Comparison of ENCODE assay signal across 20 mouse cellular contexts in genomic region chrX:76010631-76011030, GRCm38 (mm10).
DNase-seq lines count a peak whose midpoint lies in the region; ATAC-seq and TF ChIP-seq lines count a peak whose summit lies in the region.
"Had no signal": no experiment of that assay in that cellular context is flagged by ENCODE, and none has a peak within 500 bp of the region (broad histone marks: within the 10 kb centered on the region; RNA-seq: fewer than 3 reads in every experiment).

No protein-coding gene starts in this region.

- H3K4me1 ChIP-seq in embryonic fibroblast, embryonic 13.5 days (ENCODE audit: control insufficient read depth, insufficient read depth, low read length): no peaks in the 10 kb centered on the region
- no peaks in the 10 kb centered on the region for H3K4me1 ChIP-seq in stomach, embryonic 16.5 days (ENCODE audit: control insufficient read depth, insufficient read depth, low read length)
- H3K4me1 ChIP-seq in kidney, embryonic 15.5 days: no peaks in the 10 kb centered on the region
- H3K4me1 ChIP-seq: embryonic facial prominence, embryonic 15.5 days; forebrain, embryonic 12.5 days; heart, embryonic 12.5 days; hindbrain, embryonic 12.5 days had no signal

- H3K9ac ChIP-seq in stomach, embryonic 16.5 days (ENCODE audit: low read length): no peak overlapping the region
- H3K9ac ChIP-seq in kidney, embryonic 15.5 days: no peak overlapping the region
- H3K9ac ChIP-seq: embryonic facial prominence, embryonic 15.5 days; forebrain, embryonic 12.5 days; heart, embryonic 12.5 days; hindbrain, embryonic 12.5 days had no signal

- no peak for TF ChIP-seq CTCF in embryonic fibroblast, embryonic 13.5 days (IDR thresholded peaks at IDR 0.05; ENCODE audit: borderline replicate concordance, insufficient read depth, low read length)

- no peak overlapping the region for H3K4me3 ChIP-seq in embryonic fibroblast, embryonic 13.5 days (ENCODE audit: insufficient read depth, low read length)
- no peak overlapping the region for H3K4me3 ChIP-seq in stomach, embryonic 16.5 days (replicated peaks; ENCODE audit: low read length)
- no peak overlapping the region for H3K4me3 ChIP-seq in kidney, embryonic 15.5 days (replicated peaks)
- H3K4me3 ChIP-seq: embryonic facial prominence, embryonic 15.5 days; forebrain, embryonic 12.5 days; heart, embryonic 12.5 days; hindbrain, embryonic 12.5 days had no signal

- DNase-seq in heart, adult 8-10 months (ENCODE audit: low spot score): peak; percentile 3
- DNase-seq in heart, postnatal 4 days: no peak
- no peak for DNase-seq in adrenal gland, postnatal 10 days
- DNase-seq: adrenal gland, postnatal 14 days; cerebellum, adult 8-10 months; cerebellum, postnatal 14 days; embryo, embryonic 11 days; gastrocnemius, postnatal 25 days; heart, postnatal 36 days had no signal

- peak overlapping the region; percentile 52; the same call in 1 of the 2 replicates for H3K27ac ChIP-seq in embryonic fibroblast, embryonic 13.5 days (ENCODE audit: insufficient read depth, low read length)
- H3K27ac ChIP-seq in stomach, embryonic 16.5 days (ENCODE audit: low read length): 0 out of 2 replicates have a peak overlapping the region, but pooled peaks have one; percentile 10
- no peak overlapping the region for H3K27ac ChIP-seq in kidney, embryonic 15.5 days
- H3K27ac ChIP-seq: embryonic facial prominence, embryonic 15.5 days; forebrain, embryonic 12.5 days; hindbrain, embryonic 12.5 days had no signal

- no peak overlapping the region for H3K4me2 ChIP-seq in stomach, embryonic 16.5 days (ENCODE audit: low read depth, low read length)
- H3K4me2 ChIP-seq in kidney, embryonic 15.5 days: no peak overlapping the region
- H3K4me2 ChIP-seq: embryonic facial prominence, embryonic 15.5 days; forebrain, embryonic 12.5 days; heart, embryonic 12.5 days; hindbrain, embryonic 12.5 days had no signal

- WGBS in stomach, embryonic 16.5 days: 71% methylated on average over 2 of the region's 2 CpGs
- 71% methylated on average over 2 of the region's 2 CpGs for WGBS in kidney, embryonic 15.5 days

- no peaks in the 10 kb centered on the region for H3K9me3 ChIP-seq in stomach, embryonic 16.5 days (replicated peaks; ENCODE audit: control insufficient read depth, low read length)
- H3K9me3 ChIP-seq in kidney, embryonic 15.5 days (replicated peaks): no peaks in the 10 kb centered on the region
- H3K9me3 ChIP-seq: embryonic facial prominence, embryonic 15.5 days; forebrain, embryonic 12.5 days; hindbrain, embryonic 12.5 days had no signal

- no peak for ATAC-seq in stomach, embryonic 16.5 days (ENCODE audit: insufficient read depth, low FRiP score)
- ATAC-seq in kidney, embryonic 15.5 days (replicated peaks; ENCODE audit: low FRiP score): no peak
- ATAC-seq: forebrain, embryonic 16.5 days; hindbrain, embryonic 16.5 days; inflammation-experienced regulatory T-cells, adult 6 months; intestine, postnatal 0 days had no signal

- no peaks in the 10 kb centered on the region for H3K36me3 ChIP-seq in stomach, embryonic 16.5 days (ENCODE audit: control insufficient read depth, insufficient read depth, low read length)
- no peaks in the 10 kb centered on the region for H3K36me3 ChIP-seq in kidney, embryonic 15.5 days
- H3K36me3 ChIP-seq: embryonic facial prominence, embryonic 15.5 days; forebrain, embryonic 12.5 days; heart, embryonic 12.5 days; hindbrain, embryonic 12.5 days had no signal

- no peak for TF ChIP-seq POLR2A in embryonic fibroblast, embryonic 13.5 days (IDR thresholded peaks at IDR 0.05; ENCODE audit: low read depth, low read length)

- H3K27me3 ChIP-seq in stomach, embryonic 16.5 days (ENCODE audit: control insufficient read depth, insufficient read depth, low read length): no peaks in the 10 kb centered on the region
- H3K27me3 ChIP-seq in kidney, embryonic 15.5 days: no peaks in the 10 kb centered on the region
- H3K27me3 ChIP-seq: embryonic facial prominence, embryonic 15.5 days; forebrain, embryonic 12.5 days; heart, embryonic 12.5 days; hindbrain, embryonic 12.5 days had no signal
